Mouse (Mus musculus): ENCODE measurements around the gene Cd4. TPM values are rescaled to one million over a fixed set of nuclear protein-coding genes. Genes with fewer than 3 reads are reported as not detected.
A peak's percentile ranks its signal among the peaks of the same experiment; 100 is the strongest.
"Not testable (repeated sequence)": the region's sequence is repeated elsewhere in the genome, so short reads cannot be mapped to it uniquely, and the experiment has no call there.

Cd4 gene
- total RNA-seq, 2 experiments from 2014 or later = 0.72 to 0.76 TPM

- DNase-seq = no peak
- intact Hi-C loops (cut with DNase I) = loop anchor here (1.0 to 10.0 kb wide), 3 partner anchors 44 to 106 kb away; partner anchors contain the start of gene Cops7a
Observed at GRCm38 (mm10) chr6:124858561-124859318, 29.3 kb downstream of the Cd4 start.

GRCm38 (mm10) chr6:124857840-124858530 lies 30.0 kb downstream of the Cd4 start:
- intact Hi-C loops (cut with DNase I) = loop anchor here (2.0 to 10.0 kb wide), 2 partner anchors 45 to 107 kb away; partner anchors contain the start of gene Cops7a
- no peak for DNase-seq

GRCm38 (mm10) chr6:124856916-124857839 lies 30.8 kb downstream of the Cd4 start, which contains the start of gene P3h3:
Gene P3h3, minus strand, starts transcription at chr6:124857752.
- intact Hi-C loops (cut with DNase I) = loop anchor here (10.0 kb wide), 1 partner anchor 108 kb away; the partner anchor contains the start of gene Cops7a
- peak; percentile 79 to 83 for DNase-seq

- intact Hi-C loops (cut with DNase I) = loop anchor here (10.0 kb wide), 1 partner anchor 108 kb away; the partner anchor contains the start of gene Cops7a
- no peak for DNase-seq
Observed at GRCm38 (mm10) chr6:124856321-124856720, 31.7 kb downstream of the Cd4 start.

GRCm38 (mm10) chr6:124854647-124855046 lies 33.4 kb downstream of the Cd4 start:
- intact Hi-C loops (cut with DNase I) = loop anchor here (10.0 kb wide), 1 partner anchor 110 kb away; the partner anchor contains the start of gene Cops7a
- no peak for DNase-seq

GRCm38 (mm10) chr6:124850535-124850934 lies 37.5 kb downstream of the Cd4 start:
- intact Hi-C loops (cut with DNase I) = loop anchor here (10.0 kb wide), 1 partner anchor 114 kb away; the partner anchor contains the start of gene Cops7a
- DNase-seq = no peak

- peak; percentile 90 to 96 for DNase-seq
- intact Hi-C loops (cut with DNase I) = no loop called here
Observed at GRCm38 (mm10) chr6:124847305-124847704, 40.7 kb downstream of the Cd4 start.

- no peak for DNase-seq
- intact Hi-C loops (cut with DNase I) = no loop called here
Observed at GRCm38 (mm10) chr6:124840241-124841167, 47.5 kb downstream of the Cd4 start, which contains the start of gene Gnb3. Gene Gnb3, minus strand, starts transcription at chr6:124840275.

- intact Hi-C loops (cut with DNase I) = no loop called here
- peak in 1 of 2 experiments; percentile 50 for DNase-seq
Observed at GRCm38 (mm10) chr6:124839805-124840204, 48.2 kb downstream of the Cd4 start.

GRCm38 (mm10) chr6:124836411-124836810 lies 51.6 kb downstream of the Cd4 start:
- intact Hi-C loops (cut with DNase I) = no loop called here
- DNase-seq = no peak

- no peak for DNase-seq
- intact Hi-C loops (cut with DNase I) = no loop called here
Observed at GRCm38 (mm10) chr6:124835531-124835930, 52.5 kb downstream of the Cd4 start.

- DNase-seq = no peak
- intact Hi-C loops (cut with DNase I) = no loop called here
Observed at GRCm38 (mm10) chr6:124834512-124835081, 53.4 kb downstream of the Cd4 start.

GRCm38 (mm10) chr6:124831649-124832048 lies 56.4 kb downstream of the Cd4 start:
- intact Hi-C loops (cut with DNase I) = no loop called here

GRCm38 (mm10) chr6:124831199-124831598 lies 56.8 kb downstream of the Cd4 start:
- DNase-seq; intact Hi-C loops (cut with DNase I): not testable (repeated sequence)

More at GRCm38 (mm10) chr6:124831649-124832048, 56.4 kb downstream of the Cd4 start:
- no peak for DNase-seq

GRCm38 (mm10) chr6:124829799-124830700 lies 58.0 kb downstream of the Cd4 start:
- intact Hi-C loops (cut with DNase I) = no loop called here
- DNase-seq = peak; percentile 91 to 92

GRCm38 (mm10) chr6:124828868-124829798 lies 58.9 kb downstream of the Cd4 start, which contains the start of the genes Usp5 and Cdca3:
Gene Usp5, minus strand, starts transcription at chr6:124829484.
Gene Cdca3, plus strand, starts transcription at chr6:124829547.
- intact Hi-C loops (cut with DNase I) = no loop called here

More at GRCm38 (mm10) chr6:124828868-124829798, 58.9 kb downstream of the Cd4 start, which contains the start of the genes Usp5 and Cdca3:
- DNase-seq = peak; percentile 94 to 98

Measured in heart, postnatal 36 days (tissue).